Mouse (Mus musculus): ENCODE measurements at regions not wholly inside any gene's neighbourhood (a gene's known extent, or its start where the extent isn't known, plus 50 kb on each side); places are given as distances from the start of the nearest gene placed in this dataset.

GRCm38 (mm10) chr13:39326176-39326575 is 365.5 kb upstream of the Slc35b3 start:
- TF ChIP-seq CTCF (conservative IDR thresholded peaks at IDR 0.05; ENCODE audit: insufficient read depth, insufficient read length, low read depth, low read length): no peak
- no peak for TF ChIP-seq POLR2A (IDR thresholded peaks at IDR 0.05; ENCODE audit: low read depth, low read length)
